Mouse (Mus musculus) T-helper 2 cell (primary cell): Measurements from ENCODE around the gene Thsd7b.

Experiments
- in situ Hi-C: fragments of 300-600 bp; cut with MboI, MseI; formaldehyde crosslinking; loops from one replicate; pipeline ENCODE4 v1.15.1; 2025; ENCODE audit warnings: high pct_unique_total_duplicates

Thsd7b gene

GRCm38 (mm10) chr1:129519751-129520150, 246.6 kb downstream of the Thsd7b start:
- in situ Hi-C loops = no loop called here

DNA sequence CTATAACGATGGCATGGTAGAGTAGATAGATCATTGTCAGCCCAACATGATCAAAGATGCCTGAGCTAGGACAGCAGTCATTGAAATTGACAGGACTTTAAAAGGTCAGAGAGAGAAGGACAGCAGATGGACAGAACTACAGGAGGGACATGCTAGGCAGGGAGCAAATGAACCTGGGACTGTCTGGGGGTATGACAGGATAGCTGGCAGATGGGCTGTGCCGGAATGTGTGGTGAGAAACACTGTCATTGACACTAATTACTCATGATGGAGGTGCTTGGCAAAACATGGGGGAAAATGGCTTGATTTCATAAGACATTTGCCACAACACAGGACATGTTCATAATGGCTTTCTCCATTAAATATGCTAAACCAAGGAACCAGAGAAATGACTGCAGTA, 253.9 kb downstream of the Thsd7b start:
- in situ Hi-C loops = no loop called here

DNA sequence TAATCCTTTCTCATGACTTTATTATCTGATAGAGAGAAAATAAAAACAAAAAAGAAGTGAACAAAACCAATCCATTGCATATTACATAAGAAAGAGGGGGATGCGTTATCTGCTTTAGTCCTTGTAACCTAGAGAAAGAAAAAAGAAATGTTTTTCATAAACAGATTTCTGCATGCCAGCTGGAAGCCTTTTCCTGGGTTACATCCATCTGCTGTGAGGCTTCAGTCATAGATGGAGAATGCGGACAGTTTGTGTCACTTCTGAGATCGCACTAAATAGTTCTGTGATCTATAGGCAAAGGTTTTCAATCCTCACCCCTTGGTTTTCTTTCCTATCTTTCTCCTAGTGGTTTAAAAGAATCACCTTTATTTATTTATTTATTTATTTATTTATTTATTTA, 259.1 kb downstream of the Thsd7b start:
- in situ Hi-C loops = no loop called here

GRCm38 (mm10) chr1:129538508-129538907, 265.4 kb downstream of the Thsd7b start:
- in situ Hi-C loops = no loop called here

GRCm38 (mm10) chr1:129538970-129539369, 265.9 kb downstream of the Thsd7b start:
- in situ Hi-C loops = no loop called here

GRCm38 (mm10) chr1:129540751-129541150, 267.6 kb downstream of the Thsd7b start:
- in situ Hi-C loops = no loop called here

DNA sequence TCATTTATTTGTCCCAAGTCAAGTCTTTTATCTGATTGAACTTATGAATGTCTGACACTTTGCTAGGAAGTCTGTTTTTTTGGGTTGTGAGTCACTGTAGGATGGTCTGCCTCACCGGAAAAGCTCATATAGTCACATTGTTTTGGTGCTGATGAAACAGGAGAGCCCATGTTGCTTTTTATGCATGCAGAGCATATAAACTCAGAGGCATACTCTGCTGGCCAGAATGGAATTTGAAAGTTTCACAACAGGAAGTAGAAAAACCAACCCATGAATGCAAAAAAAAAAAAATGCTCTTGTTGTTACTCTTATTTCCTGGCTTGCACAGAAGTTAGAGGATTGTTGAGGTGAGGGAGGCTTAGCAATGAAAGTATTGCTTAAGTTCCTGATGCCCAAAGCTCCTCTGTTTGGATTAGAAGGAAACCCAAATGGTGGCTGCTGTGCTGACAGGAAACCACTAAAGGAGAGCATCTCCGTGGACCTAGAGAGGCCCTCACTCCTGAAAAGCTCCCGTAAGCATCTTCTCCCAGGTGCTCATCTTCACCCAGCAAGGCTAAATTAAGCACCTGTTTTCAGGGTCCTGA, 269.6 kb downstream of the Thsd7b start:
- in situ Hi-C loops = no loop called here

GRCm38 (mm10) chr1:129543169-129543568, 270.1 kb downstream of the Thsd7b start:
- in situ Hi-C loops = no loop called here

GRCm38 (mm10) chr1:129558054-129558453, 285.0 kb downstream of the Thsd7b start:
- in situ Hi-C loops = no loop called here

GRCm38 (mm10) chr1:129559137-129559536, 286.0 kb downstream of the Thsd7b start:
- in situ Hi-C loops = no loop called here

- in situ Hi-C loops = no loop called here
Observed at GRCm38 (mm10) chr1:129559812-129560211, 286.7 kb downstream of the Thsd7b start.

DNA sequence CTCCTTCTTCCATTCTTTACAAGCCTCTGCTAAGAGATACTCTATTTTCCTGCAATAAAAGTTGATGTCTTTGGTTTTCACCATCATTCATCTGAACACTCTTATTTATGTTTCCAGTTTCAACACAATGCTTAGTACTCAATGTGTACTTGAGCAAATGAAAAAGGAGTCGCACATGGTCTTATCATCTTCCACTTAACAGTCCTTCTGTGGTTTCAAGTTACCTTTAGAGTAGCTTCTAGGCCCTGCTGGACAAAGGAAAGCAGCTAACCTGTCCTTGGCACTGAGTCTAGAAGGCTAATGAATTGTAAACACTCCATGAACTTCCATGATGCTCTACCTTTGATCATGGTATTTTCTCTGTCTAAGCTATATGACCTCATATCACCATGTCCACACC, 289.6 kb downstream of the Thsd7b start:
- in situ Hi-C loops = no loop called here

GRCm38 (mm10) chr1:129570522-129570921, 297.4 kb downstream of the Thsd7b start:
- in situ Hi-C loops = no loop called here

DNA sequence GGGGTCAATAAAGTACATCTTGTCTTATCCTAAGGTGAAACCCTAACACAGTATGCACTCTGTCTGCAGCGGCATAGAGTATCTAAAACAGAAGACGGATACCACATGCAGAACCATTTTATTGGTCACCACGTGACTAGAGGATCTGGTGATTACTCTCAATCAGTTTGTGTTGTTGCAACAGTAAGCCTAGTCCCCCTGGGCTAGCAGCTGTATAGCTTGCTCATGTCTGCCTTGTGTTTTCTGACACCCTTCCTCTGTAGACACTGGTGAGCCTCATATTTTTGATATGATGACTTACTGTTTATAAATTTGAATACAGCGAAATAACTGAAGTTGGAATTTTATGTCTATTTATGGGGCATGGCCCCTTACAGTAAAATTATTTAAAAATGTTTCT, 306.9 kb downstream of the Thsd7b start:
- in situ Hi-C loops = no loop called here

DNA sequence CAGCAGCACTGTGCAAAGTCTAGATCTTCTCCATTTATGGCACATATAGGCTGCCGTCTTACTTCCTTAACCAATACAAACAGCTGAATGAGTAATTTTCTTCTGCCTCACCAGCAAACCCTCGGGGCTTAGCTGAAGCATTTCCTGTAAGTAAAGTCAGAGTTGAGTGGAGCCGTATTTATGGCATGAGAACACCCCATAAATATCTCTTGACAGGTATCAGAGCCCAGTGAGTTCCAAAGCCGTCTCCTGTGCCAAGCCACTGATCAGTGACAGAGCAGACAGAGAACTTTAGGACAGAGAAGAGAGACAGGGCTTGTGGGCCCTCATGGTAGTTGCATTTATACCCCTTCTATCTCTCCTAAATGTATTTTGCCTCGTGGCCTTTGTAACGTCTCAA, 313.5 kb downstream of the Thsd7b start:
- in situ Hi-C loops = no loop called here

DNA sequence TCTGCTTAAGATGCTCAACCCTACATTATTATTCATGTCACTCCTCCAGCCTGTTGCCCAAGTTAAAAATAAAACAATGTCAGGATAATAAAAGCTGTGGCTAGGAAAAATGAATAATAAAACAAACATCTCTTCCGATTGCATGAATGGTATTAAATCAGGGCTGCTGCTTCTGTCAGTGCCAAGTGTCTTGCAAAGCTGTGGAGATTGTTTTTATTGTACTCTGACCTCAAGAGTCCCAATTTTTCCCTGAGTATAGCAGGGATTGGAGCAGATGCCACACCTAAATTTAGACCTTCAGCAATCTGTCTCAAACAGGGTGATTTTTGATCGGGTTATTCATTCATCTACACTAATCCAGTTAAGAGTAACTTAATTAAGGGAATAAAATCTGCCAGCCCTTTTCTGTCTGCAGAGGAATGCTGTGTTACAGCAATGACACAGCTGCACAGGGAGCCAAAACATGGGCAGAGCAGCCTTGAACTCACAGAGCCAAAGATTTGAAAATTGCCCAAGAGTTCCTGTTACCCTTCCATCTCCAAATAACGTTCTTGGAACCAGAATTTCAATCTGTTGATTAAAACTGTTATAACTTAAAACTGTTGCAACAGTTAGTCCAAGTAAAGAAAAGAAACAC, 316.4 kb downstream of the Thsd7b start:
- in situ Hi-C loops = no loop called here

DNA sequence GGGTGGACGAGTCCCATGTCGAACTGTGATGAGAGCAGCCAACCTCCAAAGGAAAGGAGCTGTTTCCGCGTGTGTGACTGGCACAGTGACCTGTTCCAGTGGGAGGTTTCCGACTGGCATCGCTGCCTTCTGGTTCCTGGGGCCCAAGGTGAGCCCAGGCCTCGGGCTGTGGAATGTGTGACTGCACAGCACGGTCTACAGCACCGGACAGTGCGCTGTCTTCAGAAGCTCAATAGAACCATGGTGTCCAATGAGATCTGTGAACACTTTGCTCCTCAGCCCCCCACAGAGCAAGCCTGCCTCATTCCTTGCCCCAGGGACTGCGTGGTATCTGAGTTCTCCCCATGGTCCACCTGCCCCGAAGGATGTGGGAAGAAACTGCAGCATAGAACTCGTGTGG, 322.3 kb downstream of the Thsd7b start:
- in situ Hi-C loops = no loop called here

GRCm38 (mm10) chr1:129600933-129601332, 327.8 kb downstream of the Thsd7b start:
- in situ Hi-C loops = no loop called here

- in situ Hi-C loops = no loop called here
Observed at GRCm38 (mm10) chr1:129602284-129602683, 329.2 kb downstream of the Thsd7b start.

DNA sequence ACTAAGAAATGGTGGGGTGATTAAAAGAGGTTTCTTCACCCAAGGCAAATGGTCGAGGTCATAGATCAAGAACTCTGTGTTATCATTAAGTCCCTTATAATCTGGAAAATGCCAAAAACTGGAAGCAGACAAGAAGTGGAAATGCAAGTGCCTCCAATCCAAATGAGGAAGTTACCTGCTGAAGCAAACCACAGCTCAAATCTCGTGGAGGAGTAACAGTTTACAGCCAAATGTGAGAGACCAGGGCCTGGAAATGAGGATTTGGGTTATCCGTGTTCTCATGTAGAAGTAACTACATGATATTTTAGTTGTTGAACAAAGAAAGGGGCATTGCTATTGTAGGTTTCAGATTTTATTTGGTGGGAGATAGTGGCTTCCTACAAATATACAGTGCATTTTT, 335.3 kb downstream of the Thsd7b start:
- in situ Hi-C loops = no loop called here

- in situ Hi-C loops = no loop called here
Observed at GRCm38 (mm10) chr1:129616080-129616479, 343.0 kb downstream of the Thsd7b start.

GRCm38 (mm10) chr1:129619440-129620301, 346.6 kb downstream of the Thsd7b start:
- in situ Hi-C loops = no loop called here

GRCm38 (mm10) chr1:129624519-129624918, 351.4 kb downstream of the Thsd7b start:
- in situ Hi-C loops = no loop called here
